Mouse (Mus musculus): Measurements from ENCODE around the gene Olfr1098. TPM values are rescaled to one million over a fixed set of nuclear protein-coding genes. Genes with fewer than 3 reads are reported as not detected.

Olfr1098 gene
- polyA plus RNA-seq (2014; fragmentation: Illumina TruSeq; extraction: RNeasy Lipid Tissue Mini Kit (QIAGEN cat#74804); ENCODE audit: low replicate concordance) = not detected

DNA sequence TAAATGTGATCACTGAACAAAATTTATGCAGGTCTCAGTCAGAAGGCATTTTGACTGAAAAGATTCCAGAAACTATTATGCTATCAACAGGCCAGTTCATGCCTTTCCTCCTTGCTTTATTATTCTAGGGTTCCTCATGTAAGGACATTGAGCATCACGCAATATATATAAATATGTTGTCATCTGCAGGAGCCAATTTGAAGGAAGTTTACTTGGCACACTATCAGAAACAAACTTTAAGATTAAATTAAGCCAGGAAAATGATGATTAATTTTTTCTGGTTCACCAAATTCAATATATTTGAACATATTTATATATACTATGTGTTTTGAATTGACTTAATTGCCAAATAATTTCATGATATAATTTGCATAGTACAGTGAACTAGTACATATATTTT lies at the start of gene Olfr1098:
TSS of gene Olfr1098 (minus strand) at position 101 of the 400 bp plus-strand sequence.

DNA sequence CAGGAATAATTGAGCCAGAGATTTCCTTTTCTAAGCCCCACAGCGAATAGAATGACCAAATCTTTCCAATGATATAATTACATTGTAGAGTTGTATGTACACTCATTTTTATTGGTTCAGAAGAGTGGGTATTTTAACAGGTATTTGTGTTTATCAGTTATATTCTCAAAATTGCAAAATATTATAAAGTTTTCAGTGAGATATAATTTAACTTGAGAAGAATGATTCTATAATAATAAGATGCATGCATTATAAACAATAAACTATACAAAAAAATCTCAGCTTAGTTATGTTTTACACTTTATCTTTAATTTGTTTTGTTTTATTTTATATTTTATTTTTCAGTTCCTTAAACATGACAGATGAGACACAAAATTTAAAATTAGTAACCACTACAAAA lies 36.2 kb upstream of the Olfr1098 start, which contains the start of gene Olfr1099:
TSS of gene Olfr1099 (minus strand) at position 101 of the 400 bp plus-strand sequence.

DNA sequence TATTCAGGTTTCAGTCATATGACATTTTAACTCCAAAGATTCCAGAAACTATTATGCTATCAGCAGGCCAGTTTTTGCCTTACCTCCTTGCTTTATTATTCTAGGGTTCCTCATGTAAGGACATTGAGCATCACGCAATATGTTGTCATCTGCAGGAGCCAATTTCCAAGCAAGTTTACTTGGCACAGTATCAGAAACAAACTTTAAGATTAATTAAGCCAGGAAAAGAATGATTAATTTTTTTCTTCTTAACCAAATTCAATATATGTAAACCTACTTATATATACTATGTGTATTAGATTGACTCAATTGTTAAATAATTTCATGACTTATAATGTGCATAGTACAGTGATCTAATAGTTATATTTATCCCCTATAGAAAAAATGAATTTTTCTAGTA lies 32.2 kb downstream of the Olfr1098 start, which contains the start of gene Olfr1097:
TSS of gene Olfr1097 (minus strand) at position 101 of the 400 bp plus-strand sequence.

GRCm38 (mm10) chr2:86874702-86875101 lies 49.6 kb downstream of the Olfr1098 start, which contains the start of gene Gm13723:
Gene Gm13723, minus strand, starts transcription at chr2:86874802.

Other genes starting within 250 kb of the Olfr1098 start
- not detected for gene Olfr1086, start 244.5 kb downstream of the Olfr1098 start, polyA plus RNA-seq (2014; fragmentation: Illumina TruSeq; extraction: RNeasy Lipid Tissue Mini Kit (QIAGEN cat#74804); ENCODE audit: low replicate concordance)
- gene Olfr1087, start 226.2 kb downstream of the Olfr1098 start, polyA plus RNA-seq (2014; fragmentation: Illumina TruSeq; extraction: RNeasy Lipid Tissue Mini Kit (QIAGEN cat#74804); ENCODE audit: low replicate concordance) = not detected
- not detected for gene Olfr1089, start 190.8 kb downstream of the Olfr1098 start, polyA plus RNA-seq (2014; fragmentation: Illumina TruSeq; extraction: RNeasy Lipid Tissue Mini Kit (QIAGEN cat#74804); ENCODE audit: low replicate concordance)
- gene Olfr1090, start 165.6 kb downstream of the Olfr1098 start, polyA plus RNA-seq (2014; fragmentation: Illumina TruSeq; extraction: RNeasy Lipid Tissue Mini Kit (QIAGEN cat#74804); ENCODE audit: low replicate concordance) = not detected
- gene Olfr1093, start 142.1 kb downstream of the Olfr1098 start, polyA plus RNA-seq (2014; fragmentation: Illumina TruSeq; extraction: RNeasy Lipid Tissue Mini Kit (QIAGEN cat#74804); ENCODE audit: low replicate concordance) = not detected
- not detected for gene Olfr141, start 114.5 kb downstream of the Olfr1098 start, polyA plus RNA-seq (2014; fragmentation: Illumina TruSeq; extraction: RNeasy Lipid Tissue Mini Kit (QIAGEN cat#74804); ENCODE audit: low replicate concordance)
- gene Olfr1094, start 99.9 kb downstream of the Olfr1098 start, polyA plus RNA-seq (2014; fragmentation: Illumina TruSeq; extraction: RNeasy Lipid Tissue Mini Kit (QIAGEN cat#74804); ENCODE audit: low replicate concordance) = not detected
- not detected for gene Olfr1095, start 72.8 kb downstream of the Olfr1098 start, polyA plus RNA-seq (2014; fragmentation: Illumina TruSeq; extraction: RNeasy Lipid Tissue Mini Kit (QIAGEN cat#74804); ENCODE audit: low replicate concordance)
- not detected for gene Gm13723, start 49.7 kb downstream of the Olfr1098 start, polyA plus RNA-seq (2014; fragmentation: Illumina TruSeq; extraction: RNeasy Lipid Tissue Mini Kit (QIAGEN cat#74804); ENCODE audit: low replicate concordance)
- not detected for gene Olfr1097, start 32.3 kb downstream of the Olfr1098 start, polyA plus RNA-seq (2014; fragmentation: Illumina TruSeq; extraction: RNeasy Lipid Tissue Mini Kit (QIAGEN cat#74804); ENCODE audit: low replicate concordance)
- not detected for gene Olfr1099, start 36.1 kb upstream of the Olfr1098 start, polyA plus RNA-seq (2014; fragmentation: Illumina TruSeq; extraction: RNeasy Lipid Tissue Mini Kit (QIAGEN cat#74804); ENCODE audit: low replicate concordance)
- gene Olfr1100, start 55.4 kb upstream of the Olfr1098 start, polyA plus RNA-seq (2014; fragmentation: Illumina TruSeq; extraction: RNeasy Lipid Tissue Mini Kit (QIAGEN cat#74804); ENCODE audit: low replicate concordance) = not detected
- not detected for gene Olfr1101, start 66.7 kb upstream of the Olfr1098 start, polyA plus RNA-seq (2014; fragmentation: Illumina TruSeq; extraction: RNeasy Lipid Tissue Mini Kit (QIAGEN cat#74804); ENCODE audit: low replicate concordance)
- gene Olfr1102, start 73.9 kb upstream of the Olfr1098 start, polyA plus RNA-seq (2014; fragmentation: Illumina TruSeq; extraction: RNeasy Lipid Tissue Mini Kit (QIAGEN cat#74804); ENCODE audit: low replicate concordance) = not detected
- not detected for gene Olfr1104, start 102.5 kb upstream of the Olfr1098 start, polyA plus RNA-seq (2014; fragmentation: Illumina TruSeq; extraction: RNeasy Lipid Tissue Mini Kit (QIAGEN cat#74804); ENCODE audit: low replicate concordance)
- not detected for gene Olfr1105, start 112.0 kb upstream of the Olfr1098 start, polyA plus RNA-seq (2014; fragmentation: Illumina TruSeq; extraction: RNeasy Lipid Tissue Mini Kit (QIAGEN cat#74804); ENCODE audit: low replicate concordance)
- gene Olfr1106, start 127.7 kb upstream of the Olfr1098 start, polyA plus RNA-seq (2014; fragmentation: Illumina TruSeq; extraction: RNeasy Lipid Tissue Mini Kit (QIAGEN cat#74804); ENCODE audit: low replicate concordance) = not detected
- gene Olfr1107, start 151.3 kb upstream of the Olfr1098 start, polyA plus RNA-seq (2014; fragmentation: Illumina TruSeq; extraction: RNeasy Lipid Tissue Mini Kit (QIAGEN cat#74804); ENCODE audit: low replicate concordance) = not detected
- gene Olfr1109, start 171.5 kb upstream of the Olfr1098 start, polyA plus RNA-seq (2014; fragmentation: Illumina TruSeq; extraction: RNeasy Lipid Tissue Mini Kit (QIAGEN cat#74804); ENCODE audit: low replicate concordance) = not detected
- not detected for gene Olfr259, start 190.0 kb upstream of the Olfr1098 start, polyA plus RNA-seq (2014; fragmentation: Illumina TruSeq; extraction: RNeasy Lipid Tissue Mini Kit (QIAGEN cat#74804); ENCODE audit: low replicate concordance)
- gene Olfr1110, start 215.8 kb upstream of the Olfr1098 start, polyA plus RNA-seq (2014; fragmentation: Illumina TruSeq; extraction: RNeasy Lipid Tissue Mini Kit (QIAGEN cat#74804); ENCODE audit: low replicate concordance) = not detected
- gene Olfr1111, start 228.1 kb upstream of the Olfr1098 start, polyA plus RNA-seq (2014; fragmentation: Illumina TruSeq; extraction: RNeasy Lipid Tissue Mini Kit (QIAGEN cat#74804); ENCODE audit: low replicate concordance) = not detected